Mouse (Mus musculus): ENCODE data around the gene Prr32. TPM values are rescaled to one million over a fixed set of nuclear protein-coding genes. Genes with fewer than 3 reads are reported as not detected.

Prr32 gene
- 0.16 TPM in 1 of 2 replicates, not detected in the other for polyA plus RNA-seq (2015; fragmentation: Nextera tagmentation; extraction: Ambion mirVana)

GRCm38 (mm10) chrX:45090604-45091003, at the start of gene Prr32:
Gene Prr32, plus strand, starts transcription at chrX:45090904.
- no peak for ATAC-seq
- Histone ChIP-seq H3K27me3 (replicated peaks; ENCODE audit: control insufficient read depth, insufficient read depth, low read length) (no peaks in the 10 kb centered on the region), H3K36me3 (ENCODE audit: control insufficient read depth, insufficient read depth, low read length) (no peaks in the 10 kb centered on the region), H3K9me3 (ENCODE audit: control insufficient read depth, low read length) (no peaks in the 10 kb centered on the region), H3K27ac (ENCODE audit: low read length) (no peak within 1 kb of the TSS), H3K4me2 (ENCODE audit: low read depth, low read length) (no peak within 1 kb of the TSS), H3K4me3 (ENCODE audit: low read length) (no peak within 1 kb of the TSS), H3K4me1 (ENCODE audit: control insufficient read depth, insufficient read depth, low read length) (no peaks in the 10 kb centered on the region), H3K9ac (ENCODE audit: low read depth, low read length) (no peak within 1 kb of the TSS)
- 73% methylated on average over 1 of the region's 1 CpGs for WGBS
